9 mouse cellular contexts compared by ENCODE assay signal in genomic region chr6:135251849-135252727, GRCm38 (mm10). TPM values are rescaled to one million over a fixed set of nuclear protein-coding genes. Genes with fewer than 3 reads are reported as not detected.
DNase-seq lines count a peak whose midpoint lies in the region; ATAC-seq lines count a peak whose summit lies in the region.
"Had no signal": no experiment of that assay in that cellular context is flagged by ENCODE, and none has a peak within 500 bp of the region (broad histone marks: within the 10 kb centered on the region; RNA-seq: fewer than 3 reads in every experiment).

No protein-coding gene starts in this region.

- H3K27ac ChIP-seq in forebrain, embryonic 11.5 days (ENCODE audit: low read depth, low read length): peak overlapping the region; percentile 25; the same call in 1 of the 2 replicates
- H3K27ac ChIP-seq in intestine, embryonic 14.5 days (ENCODE audit: low read depth): peak overlapping the region; percentile 72

- no peaks in the 10 kb centered on the region; the same call in 1 of the 2 replicates for H3K27me3 ChIP-seq in forebrain, embryonic 11.5 days (ENCODE audit: control insufficient read depth, insufficient read depth, low read length)
- H3K27me3 ChIP-seq in intestine, embryonic 14.5 days (replicated peaks; ENCODE audit: control insufficient read depth, insufficient read depth, low read length): no peaks in the 10 kb centered on the region
- H3K27me3 ChIP-seq: CH12.LX had no signal

- 0 out of 2 replicates have a peak overlapping the region, but pooled peaks have one; percentile 10 for H3K4me3 ChIP-seq in forebrain, embryonic 11.5 days (ENCODE audit: low read depth, low read length)
- peak overlapping the region; percentile 14; the same call in 1 of the 2 replicates for H3K4me3 ChIP-seq in intestine, embryonic 14.5 days (ENCODE audit: low read depth, low read length)

- ATAC-seq in forebrain, embryonic 11.5 days (replicated peaks; ENCODE audit: low FRiP score): no peak
- no peak for ATAC-seq in intestine, embryonic 14.5 days (replicated peaks; ENCODE audit: low FRiP score, low TSS enrichment, low read depth)

- DNase-seq in gastrocnemius, adult 18-20 months (ENCODE audit: low spot score): peak; percentile 19
- DNase-seq in gastrocnemius, postnatal 4 days (ENCODE audit: low spot score in 2 of 2): no peak
- peak; percentile 66 for DNase-seq in forebrain, embryonic 11.5 days (ENCODE audit: low spot score)
- DNase-seq in intestine, embryonic 14.5 days (ENCODE audit: low spot score): no peak
- peak; percentile 73 for DNase-seq in lung, postnatal 36 days
- DNase-seq in cerebellum, postnatal 14 days: no peak
- no peak for DNase-seq in cerebellum, postnatal 36 days
- DNase-seq in layer of hippocampus, adult 9-11 months: no peak

- H3K4me2 ChIP-seq in forebrain, embryonic 11.5 days (ENCODE audit: low read depth, low read length, severe bottlenecking): peak overlapping the region; percentile 50
- H3K4me2 ChIP-seq in intestine, embryonic 14.5 days (ENCODE audit: low read length): peak overlapping the region; percentile 48

- 49% methylated on average over 24 of the region's 24 CpGs for WGBS in forebrain, embryonic 11.5 days
- 57% methylated on average over 24 of the region's 24 CpGs for WGBS in intestine, embryonic 14.5 days

- peak overlapping the region; percentile 44 for H3K9ac ChIP-seq in forebrain, embryonic 11.5 days (ENCODE audit: low read length)
- H3K9ac ChIP-seq in intestine, embryonic 14.5 days (ENCODE audit: low read length): peak overlapping the region; percentile 6; the same call in 1 of the 2 replicates

- no peaks in the 10 kb centered on the region for H3K9me3 ChIP-seq in forebrain, embryonic 11.5 days (ENCODE audit: control insufficient read depth, low read length)
- no peaks in the 10 kb centered on the region for H3K9me3 ChIP-seq in intestine, embryonic 14.5 days (ENCODE audit: control insufficient read depth, low read length)

- H3K4me1 ChIP-seq in forebrain, embryonic 11.5 days (replicated peaks; ENCODE audit: control insufficient read depth, insufficient read depth, low read length): peaks cover 14% of the 10 kb centered on the region
- peaks cover 25% of the 10 kb centered on the region for H3K4me1 ChIP-seq in intestine, embryonic 14.5 days (replicated peaks; ENCODE audit: control insufficient read depth, insufficient read depth, low read length)

- H3K36me3 ChIP-seq in forebrain, embryonic 11.5 days (ENCODE audit: control insufficient read depth, insufficient read depth, low read length): no peaks in the 10 kb centered on the region
- H3K36me3 ChIP-seq in intestine, embryonic 14.5 days (ENCODE audit: control insufficient read depth, insufficient read depth, low read length): no peaks in the 10 kb centered on the region

RNA-seq across cellular contexts. Expression of gene Gsg1, which starts 2.1 kb away (rescaled TPM):
- total RNA-seq in gastrocnemius, adult 18-20 months (2021): not detected
- total RNA-seq in gastrocnemius, postnatal 4 days (2021): 1 to 10 TPM in 1 of 2 experiments, under 1 TPM in 1; 0.78 to 1.1 TPM
- 0.29 and 0.99 TPM in 2 replicates for polyA plus RNA-seq in forebrain, embryonic 11.5 days (2014; fragmentation: Nextera tagmentation; extraction: Ambion mirVana)
- polyA plus RNA-seq in intestine, embryonic 14.5 days (2014; fragmentation: Nextera tagmentation; extraction: Ambion mirVana): 0.70 and 1.6 TPM in 2 replicates
- total RNA-seq: CH12.LX had no signal

RNA-seq across cellular contexts. Expression of gene Hebp1, which starts 54.3 kb away (rescaled TPM):
- 1 to 10 TPM; 8.6 to 8.9 TPM for total RNA-seq in gastrocnemius, adult 18-20 months (2021)
- total RNA-seq in gastrocnemius, postnatal 4 days (2021): 10 to 100 TPM; 20.7 to 30.2 TPM
- 3.0 and 4.0 TPM in 2 replicates for polyA plus RNA-seq in forebrain, embryonic 11.5 days (2014; fragmentation: Nextera tagmentation; extraction: Ambion mirVana)
- 13.9 and 14.7 TPM in 2 replicates for polyA plus RNA-seq in intestine, embryonic 14.5 days (2014; fragmentation: Nextera tagmentation; extraction: Ambion mirVana)
- total RNA-seq: CH12.LX had no signal

RNA-seq across cellular contexts. Expression of gene Fam234b, which starts 54.3 kb away (rescaled TPM):
- 1 to 10 TPM; 2.3 to 6.1 TPM for total RNA-seq in gastrocnemius, adult 18-20 months (2021)
- total RNA-seq in gastrocnemius, postnatal 4 days (2021): 1 to 10 TPM; 6.0 to 6.5 TPM
- polyA plus RNA-seq in forebrain, embryonic 11.5 days (2014; fragmentation: Nextera tagmentation; extraction: Ambion mirVana): 34.2 and 37.7 TPM in 2 replicates
- 40.8 and 42.4 TPM in 2 replicates for polyA plus RNA-seq in intestine, embryonic 14.5 days (2014; fragmentation: Nextera tagmentation; extraction: Ambion mirVana)

RNA-seq across cellular contexts. Expression of gene Pbp2, which starts 58.1 kb away (rescaled TPM):
- total RNA-seq in gastrocnemius, adult 18-20 months (2021): not detected
- under 1 TPM in 1 of 2 experiments, not detected in 1; 0.49 TPM for total RNA-seq in gastrocnemius, postnatal 4 days (2021)
- polyA plus RNA-seq in forebrain, embryonic 11.5 days (2014; fragmentation: Nextera tagmentation; extraction: Ambion mirVana): not detected in 2 replicates
- 0.13 and 0.32 TPM in 2 replicates for polyA plus RNA-seq in intestine, embryonic 14.5 days (2014; fragmentation: Nextera tagmentation; extraction: Ambion mirVana)
- total RNA-seq: CH12.LX had no signal

Comparison
In these comparisons a context has a peak if more than half of its experiments do, and no peak if none do; other contexts are left out.
1. DNase-seq: peak in gastrocnemius, adult 18-20 months (single experiment), forebrain, embryonic 11.5 days (single experiment) and lung, postnatal 36 days (single experiment); none in gastrocnemius, postnatal 4 days (0 of 2), intestine, embryonic 14.5 days (single experiment), cerebellum, postnatal 14 days (0 of 2), cerebellum, postnatal 36 days (0 of 2) and layer of hippocampus, adult 9-11 months (single experiment).